Mouse (Mus musculus) inflammation-experienced regulatory T-cells, adult 6 months (primary cell): ENCODE results near the gene Camkmt. TPM values are rescaled to one million over a fixed set of nuclear protein-coding genes. Genes with fewer than 3 reads are reported as not detected.

Source experiments
- ATAC-seq: one replicate; pipeline ENCODE4 v1.8.0; 2017
- polyA plus RNA-seq, 3 experiments: library from polyadenylated mRNA; unstranded; fragments of 100-300 nt; shearing (Covaris generic); gene quantifications; one replicate each; pipeline ENCODE4 v1.2.1; 2017

Gene Camkmt
- polyA plus RNA-seq, 3 experiments from 2014 or later, result 5.6 to 10.0 (median 10.0) TPM

DNA sequence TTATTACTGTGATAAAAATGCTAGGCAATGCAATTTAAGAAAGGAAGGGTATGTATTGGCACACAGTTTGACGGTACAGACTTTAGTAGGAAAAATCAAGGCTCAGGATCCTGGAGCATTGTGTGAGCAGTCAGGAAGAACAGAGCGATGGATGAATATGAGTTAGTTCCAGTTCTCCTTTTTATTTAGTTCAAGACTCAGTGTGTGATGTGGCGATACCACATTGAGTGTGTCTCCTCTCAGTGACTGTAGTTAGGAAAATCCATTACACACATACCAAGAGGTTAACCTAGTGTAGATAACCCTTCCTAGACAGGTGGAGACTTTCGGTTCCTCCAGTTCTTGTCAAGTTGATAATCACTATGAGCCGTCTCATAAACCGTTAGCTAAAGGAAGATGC, 1.4 kb downstream of the Camkmt start:
- no peak for ATAC-seq

DNA sequence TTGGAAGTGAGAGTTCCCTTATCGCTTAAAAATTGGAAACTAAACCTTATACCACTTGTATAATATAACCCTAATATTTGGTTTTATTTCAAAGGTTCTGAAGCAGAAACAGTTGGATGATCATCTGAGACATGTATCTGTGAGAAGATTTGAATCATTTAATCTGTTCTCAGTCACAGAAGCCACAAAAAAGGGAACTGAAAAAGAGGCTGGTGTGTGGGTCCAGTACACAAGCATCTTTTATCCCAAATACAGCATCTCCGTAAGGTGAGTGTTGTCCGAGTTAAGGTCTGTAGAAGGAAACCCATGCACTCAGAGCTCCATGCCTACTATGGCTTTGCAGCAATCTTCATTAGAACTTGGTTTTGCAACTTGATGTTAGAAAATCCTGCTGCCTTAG, 6.0 kb downstream of the Camkmt start:
- ATAC-seq, result no peak

- no peak for ATAC-seq
Measured at GRCm38 (mm10) chr17:85098677-85099323, 8.4 kb downstream of the Camkmt start.

DNA sequence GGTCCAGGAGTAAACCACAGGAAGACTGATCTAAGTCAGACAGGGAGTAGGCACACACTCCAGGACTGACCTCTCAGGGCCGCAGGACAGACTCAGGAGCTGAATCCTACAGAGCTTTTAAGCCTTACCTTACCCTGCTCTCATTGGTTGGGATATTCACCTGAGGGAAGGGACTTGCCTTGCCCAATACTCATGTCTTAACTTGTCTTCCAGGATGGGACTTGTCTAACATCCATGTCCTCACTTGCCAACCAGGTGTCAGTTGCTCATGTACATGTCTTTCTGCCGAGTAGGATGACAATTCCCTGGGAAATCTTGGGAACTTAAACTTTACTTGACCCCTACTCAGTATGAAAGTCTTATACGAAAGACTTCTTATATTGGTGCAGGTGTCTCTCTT, 9.9 kb downstream of the Camkmt start:
- ATAC-seq, result no peak

- no peak for ATAC-seq
Measured at GRCm38 (mm10) chr17:85101751-85102150, 11.4 kb downstream of the Camkmt start.

DNA sequence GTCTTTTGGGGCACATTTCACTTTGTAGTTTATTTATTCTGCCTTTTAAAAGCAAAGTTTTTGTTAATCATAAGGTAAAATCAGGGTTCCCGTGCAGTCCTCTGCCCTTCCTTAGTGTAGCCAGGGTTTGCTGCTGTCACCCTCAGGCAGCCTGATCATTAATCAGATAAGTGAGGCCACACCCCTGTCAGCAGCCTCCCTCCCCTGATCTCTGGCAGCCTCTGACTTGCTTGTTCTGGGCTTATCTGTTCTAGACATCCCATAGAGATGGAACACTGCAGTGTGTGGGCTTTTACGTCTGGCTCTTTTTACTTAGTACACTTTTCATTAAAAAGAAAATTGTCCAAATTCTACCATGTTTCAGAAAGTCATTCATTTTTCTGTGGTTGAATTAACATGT, 13.0 kb downstream of the Camkmt start:
- ATAC-seq, result peak; percentile 70

GRCm38 (mm10) chr17:85110640-85111039, 20.3 kb downstream of the Camkmt start:
- no peak for ATAC-seq

- ATAC-seq, result no peak
Measured at GRCm38 (mm10) chr17:85113441-85113840, 23.1 kb downstream of the Camkmt start.

DNA sequence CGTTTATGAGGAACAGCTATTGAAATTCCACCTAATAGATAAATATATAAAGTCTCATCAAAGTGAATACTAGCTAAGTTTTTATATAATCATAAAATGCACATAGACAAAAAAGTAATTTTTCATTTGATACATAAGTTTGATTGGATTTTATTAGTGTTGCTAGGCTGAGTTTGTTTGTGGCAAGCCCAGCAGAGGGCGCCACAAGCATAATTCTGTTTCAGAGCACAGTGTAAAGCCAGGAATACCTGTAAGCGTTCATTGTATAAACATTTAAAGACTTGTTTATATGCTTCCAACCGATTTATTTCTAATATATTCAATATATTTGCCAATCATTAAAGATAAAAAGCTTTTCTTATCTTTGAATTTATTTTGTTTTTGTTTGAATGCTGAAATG, 26.3 kb downstream of the Camkmt start:
- no peak for ATAC-seq

DNA sequence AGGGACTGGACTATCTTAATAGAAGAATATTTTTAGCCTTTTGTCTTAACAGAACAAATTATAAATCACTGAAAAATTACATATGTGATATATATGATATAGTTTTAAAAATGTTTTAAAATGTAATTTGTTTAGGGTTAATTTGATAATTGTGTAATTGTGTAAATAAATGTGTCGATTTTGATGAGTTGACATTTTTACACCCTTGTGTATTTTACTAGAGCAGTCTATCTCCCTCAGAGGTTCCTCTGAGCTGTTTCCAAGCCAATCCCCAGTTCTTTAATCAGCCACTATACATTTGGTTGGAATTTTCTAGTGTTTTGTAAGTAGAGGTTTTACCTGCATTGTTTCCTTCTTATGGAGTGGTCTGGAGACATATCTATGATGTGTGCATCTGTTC, 48.0 kb downstream of the Camkmt start:
- no peak for ATAC-seq

DNA sequence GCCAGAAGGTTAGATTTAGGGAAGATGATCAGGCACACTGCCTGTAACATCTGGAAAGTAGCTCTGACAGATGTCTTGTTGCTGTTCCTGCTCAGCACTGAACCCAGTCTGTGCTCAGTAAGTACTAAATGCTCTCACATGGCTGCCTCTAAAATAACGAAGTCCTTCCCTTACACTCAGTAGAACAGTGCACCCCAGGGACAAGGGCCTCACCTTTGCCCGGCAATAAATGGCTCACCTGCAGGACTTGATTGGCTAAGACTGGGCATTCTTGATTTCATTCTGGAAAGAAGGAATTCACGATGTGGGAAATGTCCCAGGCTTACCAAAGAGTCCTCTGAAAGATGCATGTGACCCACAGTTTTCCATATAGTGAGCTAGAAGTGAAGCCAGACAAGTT, 51.3 kb downstream of the Camkmt start:
- ATAC-seq, result no peak

DNA sequence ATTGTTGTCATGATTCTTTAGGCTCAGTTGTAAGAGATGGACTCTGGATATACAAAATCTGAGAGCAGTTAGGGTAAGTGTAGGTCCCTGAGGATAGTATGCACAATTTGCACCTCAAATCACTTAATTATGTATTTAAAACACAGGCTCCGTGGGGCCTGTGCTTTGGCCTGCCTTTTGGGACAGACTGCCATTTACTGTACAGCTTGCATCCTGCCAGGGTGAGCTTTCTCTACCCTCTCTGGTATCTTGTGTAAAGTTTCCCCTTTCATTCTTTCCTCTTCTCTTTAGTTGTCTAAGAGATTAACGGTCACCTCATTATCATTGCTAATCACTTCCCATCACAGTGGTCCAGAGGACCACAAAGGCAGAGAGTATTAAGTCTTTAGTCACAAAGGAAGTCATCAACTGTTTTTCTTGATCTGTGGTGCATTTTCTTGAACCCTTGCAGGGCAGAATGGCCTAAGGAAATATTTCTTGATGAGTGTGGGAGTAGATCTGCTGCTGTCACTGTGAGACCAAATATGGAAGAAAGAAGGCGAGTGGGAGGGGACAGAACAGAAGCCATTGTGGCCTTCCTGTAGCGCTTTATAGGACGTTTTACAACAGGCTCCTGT, 52.3 kb downstream of the Camkmt start:
- ATAC-seq, result no peak

DNA sequence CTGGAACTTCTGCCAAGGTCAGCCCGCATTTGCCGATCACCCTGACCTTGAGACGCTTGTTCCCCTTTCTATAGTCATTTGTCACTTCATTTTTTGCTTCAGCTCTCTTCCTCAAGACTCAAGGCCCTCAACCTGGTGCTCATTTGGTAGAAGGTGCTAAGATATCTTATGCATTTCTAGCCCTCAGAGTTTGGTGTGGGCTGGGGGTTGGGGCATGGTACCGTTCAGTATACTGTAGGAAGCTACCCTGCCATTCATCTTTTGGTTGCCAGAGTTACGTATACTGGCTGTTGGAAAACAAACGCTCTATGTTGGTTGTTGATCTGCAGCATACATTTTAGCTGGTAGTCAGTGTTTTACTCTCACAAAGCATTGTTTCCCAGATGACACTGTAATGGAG, 53.8 kb downstream of the Camkmt start:
- no peak for ATAC-seq

DNA sequence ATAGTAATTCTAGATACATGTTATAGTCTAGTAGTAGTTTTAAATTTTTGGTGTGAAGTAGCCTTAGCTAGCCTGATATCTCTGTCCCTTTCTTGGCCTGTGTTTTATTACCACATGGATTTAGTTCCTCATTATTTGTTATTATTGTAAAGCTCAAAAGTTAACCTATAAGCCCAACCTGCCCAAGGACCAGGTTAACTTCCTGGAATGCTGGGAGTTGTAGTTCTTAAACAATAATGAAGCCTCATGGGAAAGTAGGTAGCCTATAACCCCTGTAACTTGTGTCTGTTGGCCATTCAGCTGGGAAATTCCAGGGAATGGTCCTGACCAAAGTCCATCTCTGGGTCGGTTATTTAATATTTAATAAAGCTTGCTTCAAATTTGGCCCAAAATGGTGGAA, 58.0 kb downstream of the Camkmt start:
- no peak for ATAC-seq

DNA sequence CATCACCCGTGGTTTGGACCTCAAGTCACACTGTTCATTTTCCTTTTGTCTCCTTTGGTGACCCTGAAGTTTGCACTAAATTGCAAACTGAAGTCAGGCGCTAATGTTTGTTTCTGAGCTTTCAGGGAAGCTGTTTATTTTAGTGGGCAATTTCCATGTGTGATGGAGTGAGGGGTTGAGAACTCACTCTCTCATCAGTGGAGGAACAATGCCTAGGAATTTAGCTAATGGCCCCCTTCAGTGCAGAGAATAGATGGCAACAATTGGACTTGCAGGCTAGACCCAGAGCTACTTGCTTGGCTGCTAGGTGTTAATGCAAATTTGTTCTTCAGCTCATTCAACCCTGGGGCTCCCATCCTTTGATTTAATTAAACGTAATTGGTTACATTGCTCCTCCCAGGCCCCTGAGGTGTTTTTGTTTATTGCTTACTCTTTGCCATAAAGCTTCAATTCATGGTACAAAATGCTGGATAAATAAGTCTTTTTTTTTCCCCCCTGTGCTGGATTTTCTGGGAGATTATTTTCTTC, 58.9 kb downstream of the Camkmt start:
- ATAC-seq, result no peak

DNA sequence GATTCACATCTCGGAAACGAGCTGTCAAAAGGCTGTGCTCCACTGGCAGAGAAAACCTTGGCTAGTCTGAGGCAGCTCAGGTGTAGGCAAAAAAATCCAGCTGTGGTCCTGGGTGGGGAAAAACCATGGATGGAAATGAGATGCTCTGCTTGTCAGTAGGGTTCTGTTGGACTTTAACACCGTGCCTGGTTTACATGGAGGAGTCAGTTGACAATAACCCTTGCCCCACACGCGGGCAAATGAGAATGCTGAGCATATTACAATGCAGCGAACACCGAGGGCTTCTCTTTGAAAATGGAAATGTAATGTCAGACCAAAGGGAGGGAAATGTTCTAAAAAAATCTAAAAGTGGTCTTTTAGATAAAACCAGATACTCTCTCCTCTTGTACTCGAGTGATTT, 60.9 kb downstream of the Camkmt start:
- ATAC-seq, result no peak

DNA sequence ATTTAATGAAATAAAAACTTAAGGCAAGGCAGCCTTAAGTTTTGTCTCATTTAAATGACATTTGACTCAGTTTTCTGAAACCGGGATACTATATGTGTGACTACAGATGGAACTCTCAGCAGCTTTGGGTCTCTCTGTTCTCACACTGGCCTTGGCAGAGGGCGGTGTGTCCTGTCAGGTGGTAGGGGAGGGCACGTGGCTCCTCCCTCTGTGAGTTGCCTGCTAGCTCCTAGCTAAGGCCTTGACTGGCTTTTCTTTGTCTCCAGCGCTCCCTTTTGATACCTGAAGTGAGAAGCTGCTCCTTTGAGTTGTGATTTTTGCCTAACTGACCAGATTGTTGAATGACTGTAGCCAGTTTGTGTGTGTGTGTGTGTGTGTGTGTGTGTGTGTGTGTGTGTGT, 67.8 kb downstream of the Camkmt start:
- ATAC-seq, result no peak

GRCm38 (mm10) chr17:85159526-85159925, 69.2 kb downstream of the Camkmt start:
- no peak for ATAC-seq

DNA sequence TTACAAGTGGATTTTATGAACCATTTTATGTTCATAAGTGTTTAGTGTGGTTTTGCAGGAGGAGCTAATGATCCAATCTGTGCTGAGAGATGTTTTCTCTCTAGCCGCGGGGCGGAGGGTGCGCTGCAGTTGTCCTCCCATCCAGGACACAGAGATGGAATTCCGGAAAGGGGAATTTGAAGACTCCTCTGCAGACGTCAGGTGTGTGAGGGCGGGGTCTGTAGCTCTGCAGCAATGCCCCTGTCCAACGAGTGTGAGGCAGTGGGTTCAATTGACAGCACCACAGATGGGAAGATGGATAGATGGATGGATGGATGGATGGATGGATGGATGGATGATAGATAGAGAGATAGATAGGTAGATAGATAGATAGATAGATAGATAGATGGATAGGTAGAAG, 70.4 kb downstream of the Camkmt start:
- no peak for ATAC-seq

DNA sequence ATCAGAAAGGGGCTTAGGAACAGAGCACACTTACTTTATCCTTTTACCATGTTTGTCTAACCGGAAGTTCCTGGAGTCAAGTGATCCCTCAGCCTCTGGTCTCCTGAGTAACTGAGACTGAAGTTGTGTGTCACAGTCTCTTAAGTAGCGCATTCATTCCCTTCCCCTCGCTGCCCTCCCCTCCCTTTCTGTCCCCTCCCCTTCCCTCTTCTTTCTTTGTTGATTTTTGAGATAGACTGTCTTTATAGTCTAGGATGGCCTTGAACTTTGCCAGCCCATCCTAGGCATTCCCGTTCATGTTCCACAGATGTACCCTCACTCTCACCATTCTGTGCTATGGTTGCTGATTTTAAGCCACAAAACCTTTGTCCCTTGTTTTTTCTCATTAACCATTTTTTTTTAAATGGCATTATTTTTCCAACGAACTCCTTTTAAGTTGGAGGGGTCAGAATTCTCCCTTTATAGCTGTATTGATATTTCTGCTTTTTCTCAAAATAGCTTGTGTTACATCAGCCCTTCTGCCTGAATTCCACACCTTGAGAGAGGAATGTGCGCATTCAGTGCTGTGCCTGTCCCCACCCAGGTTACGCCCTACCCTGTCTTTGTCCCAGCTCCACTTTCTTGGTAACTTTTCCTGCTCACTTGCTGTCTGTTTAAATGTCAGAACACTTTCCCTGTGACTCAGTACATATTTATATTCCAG, 72.4 kb downstream of the Camkmt start:
- no peak for ATAC-seq

GRCm38 (mm10) chr17:85163272-85163610, 72.9 kb downstream of the Camkmt start:
- ATAC-seq, result no peak

DNA sequence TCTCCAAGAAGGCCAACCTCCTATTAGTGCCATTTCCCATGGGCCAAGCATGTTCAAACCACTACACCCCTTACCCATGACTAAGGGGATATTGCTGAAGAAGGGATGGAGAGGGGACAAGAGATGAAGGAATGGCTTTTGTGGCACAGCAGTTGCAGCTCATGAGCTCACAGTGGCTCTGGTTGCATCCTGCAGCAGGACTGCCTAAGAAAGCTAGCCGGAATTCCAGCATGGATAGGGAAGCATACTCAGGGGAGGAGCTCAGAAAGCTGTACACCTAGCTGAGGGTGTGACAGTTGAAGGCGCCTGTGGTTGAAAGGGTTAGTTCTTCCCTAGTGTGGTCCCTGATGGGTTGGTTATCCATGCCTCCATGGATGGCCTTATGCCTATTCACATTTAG, 78.4 kb downstream of the Camkmt start:
- no peak for ATAC-seq

GRCm38 (mm10) chr17:85170541-85171255, 80.3 kb downstream of the Camkmt start:
- ATAC-seq, result peak; percentile 95
